19 mouse cellular contexts compared by ENCODE assay signal in the genomic region with DNA sequence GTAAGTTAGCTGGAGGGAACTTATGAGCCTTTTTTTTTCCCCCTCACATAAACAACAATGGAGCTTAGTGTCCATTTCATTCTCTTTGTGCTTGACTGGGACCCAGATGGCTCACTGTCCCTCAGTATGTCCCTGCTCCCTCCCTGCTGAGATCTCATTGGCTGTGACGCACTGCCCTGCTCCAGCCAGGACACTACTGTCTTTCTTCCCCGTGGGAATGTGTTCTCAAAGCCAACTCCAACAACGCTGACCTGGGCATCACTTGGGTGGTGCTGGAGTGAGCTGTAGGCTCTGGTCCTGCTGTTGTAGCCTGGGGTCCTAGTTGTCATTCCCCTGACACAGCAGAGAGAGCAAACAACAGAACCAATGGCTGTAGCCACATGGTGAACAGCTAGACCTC.
DNase-seq lines count a peak whose midpoint lies in the region.
"Had no signal": no experiment of that assay in that cellular context is flagged by ENCODE, and none has a peak within 500 bp of the region (broad histone marks: within the 10 kb centered on the region; RNA-seq: fewer than 3 reads in every experiment).

No protein-coding gene starts in this region.

- DNase-seq in cerebellum, postnatal 14 days: peak; percentile 5 to 10
- no peak for DNase-seq in cerebellum, postnatal 36 days
- peak; percentile 18 for DNase-seq in layer of hippocampus, adult 9-11 months
- DNase-seq in layer of hippocampus, adult 9-10 months (ENCODE audit: low spot score): no peak
- peak; percentile 8 for DNase-seq in right cerebral cortex, adult 18-20 months
- no peak for DNase-seq in right cerebral cortex, postnatal 14 days
- peak; percentile 23 for DNase-seq in telencephalon, adult 2 months (ENCODE audit: low read depth, low spot score)
- DNase-seq: adrenal gland, adult 2 months; adrenal gland, postnatal 36 days; gastrocnemius, postnatal 10 days; heart, postnatal 10 days; kidney, adult 18-20 months; kidney, postnatal 25 days; left cerebral cortex, postnatal 4 days; liver, embryonic 13.5 days; lung, adult 18-20 months; lung, postnatal 4 days; midbrain, embryonic 14.5 days; thymus, postnatal 14 days had no signal

Comparison
In these comparisons a context has a peak if more than half of its experiments do, and no peak if none do; other contexts are left out.
1. DNase-seq: peak in cerebellum, postnatal 14 days (2 of 2), layer of hippocampus, adult 9-11 months (single experiment), right cerebral cortex, adult 18-20 months (single experiment) and telencephalon, adult 2 months (single experiment); none in cerebellum, postnatal 36 days (0 of 2), layer of hippocampus, adult 9-10 months (single experiment) and right cerebral cortex, postnatal 14 days (single experiment).